Mouse (Mus musculus) left cerebral cortex, postnatal 14 days (tissue): Measurements from ENCODE around the gene Arhgap19. TPM values are rescaled to one million over a fixed set of nuclear protein-coding genes. Genes with fewer than 3 reads are reported as not detected.
A peak's percentile ranks its signal among the peaks of the same experiment; 100 is the strongest.

Experiments
- DNase-seq, 2 experiments: peaks; one replicate each; pipeline ENCODE4 v3.0.0; 2021 to 2022; ENCODE audit warnings: low spot score in 2 of 2, mixed read lengths in 1 of 2
- intact Hi-C: fragments of 180-260 bp; cut with DNase I; formaldehyde crosslinking; loops from one replicate; pipeline ENCODE4 v1.15.1; 2025
- long read RNA-seq, 2 experiments: library from polyadenylated mRNA; stranded (forward); transcript quantifications; one replicate each; pipeline ENCODE4 v2.0.0; 2021
- total RNA-seq, 2 experiments: library from RNA; stranded (reverse); gene quantifications; 2 replicates each; pipeline ENCODE4 v1.2.3; 2021

The Arhgap19 gene
- 1 to 10 TPM; 3.0 TPM for total RNA-seq
- long read RNA-seq, experiment 1: 0 reads
- long read RNA-seq, experiment 2: 0 reads

DNA sequence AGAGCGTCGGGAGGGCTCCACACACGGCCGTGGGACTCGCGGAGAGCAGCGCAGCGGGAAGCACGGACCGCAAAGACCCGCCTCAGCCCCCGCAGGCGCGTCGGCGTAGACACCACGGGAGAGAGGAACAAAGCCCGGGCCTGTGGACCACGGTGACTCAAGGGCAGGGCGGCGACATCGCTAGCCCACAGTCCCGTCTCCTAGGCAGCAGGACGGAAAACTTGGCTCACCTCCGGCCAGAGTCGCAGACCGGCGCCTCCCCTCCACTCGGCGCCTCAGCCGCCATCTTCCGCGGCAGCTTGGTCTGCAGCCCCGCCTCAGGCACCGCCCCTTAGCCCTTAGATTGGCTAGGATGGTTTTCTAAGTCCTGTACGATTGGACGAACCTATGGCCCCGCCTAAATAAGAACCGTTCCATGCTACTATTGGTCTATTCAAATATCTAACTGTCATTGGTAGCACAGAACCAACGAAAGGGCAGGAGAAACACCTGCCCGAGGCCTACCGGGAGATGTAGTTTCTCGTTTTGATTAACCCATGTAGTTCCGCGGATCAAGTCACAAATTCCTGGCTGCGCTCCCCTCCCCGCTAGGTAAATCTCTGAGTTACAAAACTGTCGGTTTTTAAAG, at the start of gene Arhgap19:
Arhgap19 (minus strand) TSS at position 306 of the 628 bp plus-strand sequence.
- intact Hi-C loops: loop anchor here (5.0 kb wide), 1 partner anchor 45 kb away; the partner anchor contains the start of gene Frat2
- DNase-seq: peak; percentile 90 to 98

DNA sequence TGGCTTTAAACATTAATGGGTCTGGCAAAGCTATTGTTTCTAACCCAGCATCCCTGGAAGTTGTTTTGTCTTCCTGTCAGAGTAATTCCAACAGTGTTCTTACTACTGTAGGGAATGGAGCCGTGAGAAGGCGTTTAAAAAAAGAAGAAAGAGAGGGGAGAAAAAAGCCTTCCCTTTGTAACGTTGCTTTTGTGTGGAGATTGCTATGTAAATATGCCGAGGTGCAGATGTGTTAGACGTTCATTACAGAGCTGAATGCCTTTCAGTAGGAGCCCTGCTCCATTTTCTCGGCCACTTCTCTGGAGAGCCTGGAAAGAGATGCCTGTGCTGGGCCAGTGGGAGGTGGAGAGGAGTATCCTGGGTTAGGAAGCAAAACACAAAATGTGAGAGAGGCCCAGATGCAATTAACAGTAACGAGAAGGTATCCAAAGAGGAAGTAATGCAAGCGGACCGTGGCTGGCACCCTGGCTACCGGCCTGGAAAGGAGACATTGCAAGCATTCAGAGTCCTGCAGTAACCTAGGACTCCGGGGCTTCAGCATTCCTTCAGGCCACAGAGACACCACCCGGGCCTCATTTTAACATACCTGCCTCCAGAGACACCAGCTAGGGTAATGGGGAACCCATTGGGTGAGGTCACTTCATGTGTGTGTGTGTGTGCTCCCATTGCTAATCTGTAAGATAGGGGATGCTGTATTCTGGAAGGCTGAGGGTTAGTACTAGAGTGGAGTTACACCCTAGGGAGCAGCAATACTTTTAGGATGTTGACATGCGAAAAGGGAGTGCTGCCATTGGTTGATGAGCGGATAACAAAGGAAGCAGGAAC, 49.1 kb upstream of the Arhgap19 start:
- DNase-seq: no peak
- intact Hi-C loops: no loop called here

DNA sequence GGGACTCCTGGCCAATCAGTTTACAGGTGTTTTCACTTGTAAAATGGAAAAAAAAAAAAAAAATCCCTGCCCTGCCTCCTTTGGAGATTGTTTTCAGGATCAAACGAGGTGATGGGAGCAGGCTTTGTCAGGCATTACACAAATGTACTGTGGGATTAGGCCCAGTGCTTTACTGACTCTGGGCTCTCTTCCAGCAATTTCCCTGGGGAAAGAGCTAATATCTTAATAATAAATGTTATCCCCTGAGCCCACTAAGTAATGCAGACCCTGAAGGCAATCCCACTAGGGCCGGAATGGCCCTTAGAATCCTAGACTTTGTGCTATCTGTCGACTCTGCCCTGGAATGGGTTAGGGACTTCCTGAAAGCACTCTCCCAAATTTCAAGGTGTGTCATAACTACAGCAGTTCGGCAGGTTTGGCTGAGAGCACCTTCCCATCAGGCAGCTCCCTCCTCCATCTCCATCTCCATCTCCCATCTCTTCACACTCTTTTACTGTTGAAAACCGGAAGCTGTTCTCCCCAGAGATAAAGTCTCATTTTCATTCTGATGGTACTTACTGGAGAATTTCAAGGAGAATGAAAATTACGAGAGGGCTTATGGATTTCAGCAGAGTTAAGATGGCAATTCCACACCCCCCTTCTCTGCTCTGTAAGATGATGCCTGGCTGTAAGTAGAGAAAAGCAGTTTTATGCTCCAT, 48.3 kb upstream of the Arhgap19 start:
- no peak for DNase-seq
- intact Hi-C loops: no loop called here

DNA sequence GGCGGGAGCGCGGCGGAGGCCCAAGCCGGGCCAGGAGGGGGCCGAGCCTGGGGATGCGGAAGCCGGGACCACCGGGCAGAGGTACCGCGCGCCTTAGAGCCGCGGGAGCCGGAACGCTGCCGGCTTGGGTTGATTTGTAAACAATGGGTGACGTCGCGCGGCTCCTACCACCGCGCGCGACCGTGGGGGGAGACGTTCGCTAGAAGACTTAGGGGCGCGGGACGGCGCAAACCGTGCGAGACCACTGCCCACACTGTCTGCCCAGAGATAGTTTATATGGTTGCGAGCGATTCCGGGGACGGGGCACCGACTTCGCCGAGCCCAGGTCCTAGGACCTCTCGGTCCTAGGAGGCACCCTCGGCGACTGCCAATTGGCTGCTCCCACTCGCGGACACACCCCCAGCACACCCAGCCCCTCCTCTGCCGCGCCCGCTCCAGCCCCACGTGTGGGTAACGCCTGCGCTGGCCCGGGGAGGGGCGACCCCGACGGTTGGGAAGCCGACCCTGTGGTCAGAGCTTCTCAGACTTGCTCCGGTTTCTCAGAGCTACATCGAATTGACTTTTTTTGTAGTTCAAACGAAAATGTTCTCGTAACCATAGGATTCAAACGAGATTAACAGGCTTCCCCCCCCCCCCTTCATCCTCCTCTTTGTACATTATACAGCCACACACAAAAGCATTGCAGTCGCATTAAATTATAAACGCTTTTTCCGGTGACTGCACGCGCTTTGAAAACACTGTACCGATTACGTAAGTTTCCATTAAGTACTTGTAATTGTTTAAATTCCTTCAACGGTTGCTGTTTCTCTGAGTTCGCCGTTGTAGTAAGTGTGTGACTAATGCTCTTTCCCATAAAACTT, 46.4 kb upstream of the Arhgap19 start, which contains the start of gene Frat2:
Frat2 (minus strand) TSS at position 141 of the 860 bp plus-strand sequence.
- DNase-seq: peak; percentile 84 to 86
- intact Hi-C loops: loop anchor here (2.0 to 5.0 kb wide), 2 partner anchors 17 to 46 kb away; partner anchors contain the start of gene Arhgap19

DNA sequence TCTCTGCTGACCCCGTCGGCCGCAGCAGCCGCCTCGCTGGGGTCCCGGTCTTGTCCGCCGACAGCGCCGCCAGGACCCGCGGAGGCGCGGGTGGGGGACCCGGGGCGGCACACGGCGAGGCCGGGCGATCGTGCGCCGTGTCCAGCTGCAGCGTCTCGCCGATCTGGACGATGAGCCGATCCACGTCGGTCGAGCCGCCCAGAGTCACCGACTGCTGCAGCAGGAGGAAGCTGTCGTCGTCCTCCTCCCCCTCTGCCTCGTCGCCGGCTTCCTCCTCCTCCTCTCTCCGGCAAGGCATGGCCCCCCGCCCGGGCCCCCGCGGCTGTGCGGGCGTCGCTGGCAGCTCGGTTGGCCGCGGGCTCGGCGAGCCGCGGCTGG, 45.8 kb upstream of the Arhgap19 start:
- peak in 1 of 2 experiments; percentile 55 for DNase-seq
- intact Hi-C loops: loop anchor here (2.0 to 5.0 kb wide), 2 partner anchors 17 to 45 kb away; partner anchors contain the start of gene Arhgap19

DNA sequence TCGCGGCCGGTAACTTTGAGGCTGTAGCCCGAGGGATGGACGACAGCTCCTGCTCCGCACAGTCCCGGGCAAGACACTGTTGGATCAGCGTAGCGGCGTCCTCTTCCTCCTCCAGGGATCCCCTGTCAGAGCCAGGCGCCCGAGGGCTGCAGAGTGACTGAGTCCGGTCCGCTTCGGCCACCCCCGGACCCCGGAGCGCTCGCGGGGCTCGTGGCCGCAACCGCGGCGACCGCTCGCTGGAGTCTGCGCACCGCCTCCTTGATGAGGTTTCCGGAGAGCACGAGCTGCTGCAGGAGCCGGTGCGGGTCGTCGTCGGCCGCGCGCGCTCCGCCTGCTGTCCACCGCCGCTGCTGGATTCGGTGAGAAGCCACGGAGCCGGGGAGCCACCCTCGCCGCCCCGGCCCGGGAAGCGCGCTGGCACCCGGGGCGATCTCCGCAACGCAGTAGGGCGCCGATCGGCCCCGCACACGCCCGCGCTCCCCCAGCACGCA, 45.3 kb upstream of the Arhgap19 start:
- intact Hi-C loops: loop anchor here (2.0 to 5.0 kb wide), 2 partner anchors 16 to 45 kb away; partner anchors contain the start of gene Arhgap19
- DNase-seq: peak; percentile 30 to 37

DNA sequence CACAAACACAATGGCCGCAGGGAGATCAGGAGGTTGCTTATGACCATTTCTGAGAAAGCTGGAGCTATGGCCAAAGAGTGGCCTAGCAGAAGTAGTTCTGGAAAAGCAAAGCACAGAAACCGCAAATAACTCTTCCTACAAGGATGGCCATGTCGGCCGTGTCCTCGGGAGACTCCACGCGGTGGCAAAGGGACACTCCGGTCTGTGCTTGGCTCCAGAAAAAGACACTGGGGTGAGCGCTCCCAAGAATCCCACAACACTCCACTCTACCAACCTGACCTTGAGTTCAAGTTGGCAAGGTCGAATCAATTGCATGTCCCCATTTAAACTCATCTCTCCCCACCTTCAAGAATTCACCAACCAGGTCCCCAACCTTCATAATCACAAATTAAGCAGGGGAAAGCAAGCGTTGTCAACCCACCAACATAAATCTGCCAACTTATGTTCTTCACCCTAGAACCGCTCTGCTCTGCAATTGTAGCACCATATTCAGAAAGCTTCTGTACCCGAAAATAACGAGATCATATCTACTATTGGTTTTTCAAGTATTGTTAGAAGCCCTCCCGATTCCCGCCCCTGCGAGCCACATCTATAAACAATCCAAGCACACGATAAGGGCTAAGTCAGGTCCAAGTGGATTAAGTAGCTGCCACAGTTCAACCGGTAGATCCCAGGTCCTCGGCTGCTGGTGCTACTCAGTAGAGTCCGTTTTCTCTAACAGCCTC, 44.7 kb upstream of the Arhgap19 start:
- intact Hi-C loops: loop anchor here (2.0 to 5.0 kb wide), 2 partner anchors 16 to 44 kb away; partner anchors contain the start of gene Arhgap19
- DNase-seq: no peak

DNA sequence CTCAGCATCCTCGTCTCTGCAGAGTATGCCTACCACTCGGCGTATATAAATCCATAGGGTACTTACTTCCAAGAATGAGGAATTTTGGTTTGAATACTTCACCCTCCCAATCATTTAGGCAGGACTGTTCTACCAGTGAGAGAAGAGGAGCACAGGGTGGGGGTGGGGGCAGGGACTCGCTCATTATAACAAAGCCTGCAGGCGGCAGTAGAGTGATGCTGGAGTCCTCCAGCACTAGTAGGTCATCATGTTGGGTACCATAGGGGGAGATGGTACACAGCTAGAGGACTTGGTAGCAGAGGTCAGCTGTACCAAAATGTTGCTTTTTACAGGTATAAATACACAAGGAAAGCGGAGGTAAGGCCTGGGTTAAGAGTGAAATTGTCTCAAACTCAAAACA, 42.5 kb upstream of the Arhgap19 start:
- intact Hi-C loops: no loop called here
- DNase-seq: no peak

GRCm38 (mm10) chr19:41842706-41843105, 40.9 kb upstream of the Arhgap19 start:
- intact Hi-C loops: no loop called here
- no peak for DNase-seq

GRCm38 (mm10) chr19:41842196-41842595, 40.3 kb upstream of the Arhgap19 start:
- intact Hi-C loops: no loop called here
- DNase-seq: no peak

DNA sequence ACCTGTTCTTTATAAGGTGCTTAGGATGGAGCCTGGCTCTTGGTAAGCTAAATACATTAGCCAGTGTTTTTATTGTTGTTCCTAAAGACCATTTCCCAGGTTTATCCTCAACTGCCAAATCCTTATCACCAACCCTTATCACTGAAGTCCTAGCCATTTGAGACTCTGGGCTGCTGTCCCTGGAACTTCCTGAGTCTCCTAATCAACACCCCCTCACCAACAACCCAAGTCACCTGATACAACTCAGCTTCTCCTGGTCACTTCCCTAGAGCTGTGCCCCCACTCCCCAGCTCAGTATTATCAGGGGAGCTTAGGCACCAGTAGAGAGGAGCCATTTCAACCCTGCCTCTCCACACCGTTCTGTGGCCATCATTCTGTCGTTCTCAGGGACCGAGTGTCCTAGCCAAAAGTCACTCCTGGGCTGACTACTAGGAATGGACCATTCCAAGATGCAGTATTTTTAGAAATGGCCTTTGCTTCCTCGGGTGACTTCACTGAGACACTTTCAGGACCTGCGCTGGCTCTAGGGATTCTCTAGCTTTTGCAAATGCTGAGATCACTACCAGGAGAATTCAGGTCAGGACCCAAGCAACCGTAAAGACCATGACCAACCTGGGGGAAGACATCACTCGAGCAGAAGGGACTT, 39.4 kb upstream of the Arhgap19 start:
- DNase-seq: no peak
- intact Hi-C loops: no loop called here

DNA sequence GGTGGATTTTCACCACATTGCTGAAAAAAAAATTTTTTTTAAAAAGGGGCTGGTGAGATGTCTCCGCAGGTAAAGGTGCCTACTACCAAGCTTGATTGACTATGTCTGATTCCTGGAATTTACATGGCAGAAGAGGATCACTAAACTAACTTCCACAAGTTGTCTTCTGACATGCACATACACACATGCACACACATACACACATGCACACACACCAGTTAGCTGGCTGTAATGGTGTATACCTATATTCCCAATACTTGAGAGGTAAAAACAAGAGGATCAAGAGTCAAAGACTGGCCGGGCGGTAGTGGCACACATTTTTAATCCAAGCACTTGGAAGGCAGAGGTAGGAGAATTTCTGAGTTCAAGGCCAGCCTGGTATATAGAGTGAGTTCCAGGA, 37.8 kb upstream of the Arhgap19 start:
- intact Hi-C loops: no loop called here
- DNase-seq: no peak

DNA sequence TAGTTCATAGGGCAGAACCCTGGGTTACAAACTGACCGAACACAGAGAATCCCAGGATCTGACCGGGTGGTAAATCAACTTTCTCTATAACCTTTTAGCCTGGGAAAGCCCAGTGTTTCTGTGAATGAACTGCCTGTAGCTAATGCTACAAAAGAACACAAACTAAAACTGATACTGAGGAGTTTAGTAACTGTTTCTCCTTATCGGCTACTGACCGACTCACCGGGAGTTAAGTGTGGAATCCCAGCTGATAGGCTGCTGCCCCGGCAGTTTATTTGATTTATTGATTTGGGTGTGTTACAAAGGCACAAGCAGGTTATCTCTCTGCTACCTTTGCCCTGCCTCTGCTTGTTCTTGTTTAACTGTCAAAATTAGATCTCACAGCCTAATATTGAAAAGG, 37.0 kb upstream of the Arhgap19 start:
- no peak for DNase-seq
- intact Hi-C loops: no loop called here

DNA sequence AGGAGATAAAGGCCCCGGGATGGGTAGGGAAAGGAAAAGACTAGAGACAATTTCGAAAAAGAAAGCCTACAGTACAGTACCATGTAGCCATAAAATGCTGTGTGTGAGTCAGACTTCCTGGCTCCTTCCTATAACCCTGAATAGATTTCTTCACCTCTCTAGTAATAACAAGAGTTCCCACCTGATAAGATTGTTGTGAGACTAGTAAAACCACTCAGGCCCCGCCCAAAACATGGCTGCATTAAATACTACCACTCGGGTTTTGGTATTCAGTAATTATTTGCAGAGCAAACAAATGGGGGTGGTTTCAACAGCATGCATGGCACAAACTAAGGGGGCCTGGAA, 36.0 kb upstream of the Arhgap19 start:
- DNase-seq: no peak
- intact Hi-C loops: no loop called here

- DNase-seq: no peak
- intact Hi-C loops: no loop called here
Measured at GRCm38 (mm10) chr19:41837194-41837916, 35.5 kb upstream of the Arhgap19 start.

DNA sequence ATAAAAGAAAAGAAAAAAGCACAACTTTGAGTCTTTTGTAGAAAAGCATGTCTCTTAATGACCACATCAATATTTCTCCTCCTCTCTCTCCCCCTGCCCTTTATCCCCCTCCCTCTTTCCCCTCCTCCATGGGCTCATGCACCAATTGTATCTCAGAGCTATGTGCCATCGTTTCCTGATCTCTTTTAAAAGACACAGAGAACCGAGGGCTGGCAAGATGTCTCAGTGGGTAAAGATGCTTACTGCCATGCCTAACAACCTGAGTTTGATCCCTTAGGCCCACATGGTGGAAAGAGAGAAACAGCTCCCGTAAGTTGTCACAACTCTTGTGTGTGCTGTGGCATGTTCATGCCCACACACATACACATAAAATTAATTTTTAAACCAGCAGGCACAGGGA, 34.9 kb upstream of the Arhgap19 start:
- intact Hi-C loops: no loop called here
- no peak for DNase-seq

GRCm38 (mm10) chr19:41835816-41836215, 34.0 kb upstream of the Arhgap19 start:
- peak; percentile 35 to 44 for DNase-seq

More at GRCm38 (mm10) chr19:41835816-41836215, 34.0 kb upstream of the Arhgap19 start:
- intact Hi-C loops: no loop called here
